Mouse (Mus musculus): ENCODE data around the gene Wnt10b.

DNA sequence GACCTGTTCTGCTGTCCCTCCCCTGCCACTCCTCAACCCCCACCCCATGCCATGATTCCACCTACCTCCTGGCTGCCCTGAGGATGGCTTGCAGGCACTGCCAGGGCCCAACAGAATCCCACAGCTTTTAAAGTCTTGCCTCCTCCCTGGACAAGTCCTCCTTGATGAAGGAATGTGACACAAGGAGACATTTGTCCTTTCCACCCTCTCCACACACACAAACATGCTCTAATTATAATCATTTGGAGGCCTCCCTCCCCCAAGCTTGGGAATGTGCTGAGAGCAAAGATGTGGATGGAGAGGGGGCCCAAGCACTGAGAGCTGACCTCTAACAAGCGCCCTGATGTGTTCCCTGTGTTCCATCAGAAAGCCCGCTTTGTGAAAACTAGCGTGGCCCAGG is 31.4 kb upstream of the Wnt10b start, which contains the start of gene Ddn:
- no peak for TF ChIP-seq CTCF (conservative IDR thresholded peaks at IDR 0.05; ENCODE audit: low read length)
- TF ChIP-seq POU5F1 (IDR thresholded peaks at IDR 0.05; ENCODE audit: borderline replicate concordance, low read length) = no peak
